Mouse (Mus musculus) neutrophil, adult 83 days (primary cell): ENCODE measurements around the gene Tbc1d14. TPM values are rescaled to one million over a fixed set of nuclear protein-coding genes. Genes with fewer than 3 reads are reported as not detected.

Experiments used
- total RNA-seq, 2 experiments: library from RNA; stranded (reverse); gene quantifications; one replicate each; pipeline ENCODE4 v1.2.4; 2023

The Tbc1d14 gene
- total RNA-seq, result 10 to 100 TPM; 67.0 to 77.9 TPM

GRCm38 (mm10) chr5:36593176-36593575, at the start of gene Tbc1d14:
TSS of gene Tbc1d14 (minus strand) at chr5:36593276.

GRCm38 (mm10) chr5:36484171-36484990, 108.7 kb downstream of the Tbc1d14 start, which contains the start of the genes Tada2b and Ccdc96:
TSS of gene Tada2b (minus strand) at chr5:36484285.
TSS of gene Ccdc96 (plus strand) at chr5:36484588.

DNA sequence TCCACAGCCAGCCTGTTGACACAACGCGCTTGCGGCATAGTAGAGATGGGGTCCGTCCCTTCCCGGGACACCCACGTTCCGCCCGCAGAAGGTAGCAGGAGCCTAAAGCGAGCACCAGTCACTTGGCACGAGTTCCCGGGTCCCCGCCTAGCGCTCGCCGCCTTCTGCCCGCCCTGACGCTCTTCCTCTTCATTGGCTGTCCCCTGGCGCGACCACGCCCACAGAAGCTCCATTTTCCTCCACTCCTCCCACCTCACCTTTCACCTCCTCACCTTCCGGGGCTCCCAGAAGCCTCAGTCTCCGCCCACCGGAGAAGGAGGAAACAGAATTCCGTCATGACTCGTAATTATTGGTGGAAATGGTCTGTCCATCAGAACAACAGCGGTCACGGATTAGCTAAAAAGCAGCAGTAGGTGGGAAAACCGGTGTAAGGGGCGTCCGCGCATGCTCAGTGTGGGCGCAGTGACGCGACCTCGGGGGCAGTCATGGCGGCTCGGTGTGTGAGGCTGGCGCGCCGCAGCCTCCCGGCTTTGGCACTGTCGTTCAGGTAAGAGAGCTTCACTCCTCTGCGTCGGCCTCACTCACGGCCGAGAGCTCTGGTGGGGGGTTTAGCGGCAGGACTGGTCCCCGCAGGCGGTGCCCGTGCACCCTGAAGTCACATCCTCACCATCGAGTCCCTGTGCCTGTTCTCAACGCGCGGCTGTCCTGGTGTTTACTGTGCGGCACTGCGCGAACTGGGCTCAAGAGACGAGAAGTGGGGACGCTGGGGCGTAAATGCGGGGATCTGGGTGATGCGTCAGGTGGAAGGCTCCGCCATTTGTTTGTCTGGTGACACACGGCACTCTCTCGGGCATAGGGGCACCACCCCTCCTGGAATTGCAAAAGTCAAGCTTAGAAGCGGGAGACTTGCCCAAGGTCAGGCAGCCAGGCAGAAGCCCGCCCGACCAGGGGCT, 128.1 kb downstream of the Tbc1d14 start, which contains the start of gene Grpel1:
Gene Grpel1 (plus strand): TSS at position 290 of the 953 bp plus-strand sequence.

Other genes starting within 250 kb of the Tbc1d14 start
- gene Sorcs2, start 195.1 kb downstream of the Tbc1d14 start, total RNA-seq, result under 1 TPM in 1 of 2 experiments, not detected in 1; 0.71 TPM
- gene Grpel1, start 128.3 kb downstream of the Tbc1d14 start, total RNA-seq, result 10 to 100 TPM; 14.9 to 16.4 TPM
- 10 to 100 TPM; 12.8 to 13.6 TPM for gene Tada2b, start 109.0 kb downstream of the Tbc1d14 start, total RNA-seq
- 1 to 10 TPM; 2.1 to 3.7 TPM for gene Ccdc96, start 108.7 kb downstream of the Tbc1d14 start, total RNA-seq
- 10 to 100 TPM; 21.8 to 25.5 TPM for gene D5Ertd579e, start 102.7 kb upstream of the Tbc1d14 start, total RNA-seq
- gene Bloc1s4, start 155.4 kb upstream of the Tbc1d14 start, total RNA-seq, result 10 to 100 TPM; 12.5 to 14.9 TPM
- gene Mrfap1, start 203.5 kb upstream of the Tbc1d14 start, total RNA-seq, result 100 to 1,000 TPM; 134 to 142 TPM
- 10 to 100 TPM; 42.7 to 44.0 TPM for gene Man2b2, start 237.4 kb upstream of the Tbc1d14 start, total RNA-seq